Mouse (Mus musculus) lung, postnatal 4 days (tissue): ENCODE measurements at regions not wholly inside any gene's neighbourhood (a gene's known extent, or its start where the extent isn't known, plus 50 kb on each side); places are given as distances from the start of the nearest gene placed in this dataset.

ENCODE experiments used
- DNase-seq, 2 experiments: peaks; one replicate each; pipeline ENCODE4 v3.0.0; 2021

DNA sequence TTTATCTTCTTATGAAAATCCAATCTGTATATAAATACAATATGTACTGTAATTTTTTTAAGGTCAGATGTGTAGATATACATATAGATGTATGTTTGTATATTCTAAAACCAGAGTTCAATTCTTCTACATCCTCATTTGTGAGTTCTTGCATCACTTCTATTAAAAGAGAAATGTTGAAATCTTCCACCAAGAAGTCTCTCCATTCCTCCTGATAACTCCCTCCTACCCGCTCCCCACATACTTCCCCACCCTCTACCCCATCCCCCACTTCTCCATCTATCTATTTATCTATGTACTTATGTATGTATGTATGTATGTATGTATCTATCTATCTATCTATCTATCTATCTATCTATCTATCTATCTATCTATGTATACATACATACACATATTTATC, 285.3 kb downstream of the Lmo4 start:
- no peak for DNase-seq

DNA sequence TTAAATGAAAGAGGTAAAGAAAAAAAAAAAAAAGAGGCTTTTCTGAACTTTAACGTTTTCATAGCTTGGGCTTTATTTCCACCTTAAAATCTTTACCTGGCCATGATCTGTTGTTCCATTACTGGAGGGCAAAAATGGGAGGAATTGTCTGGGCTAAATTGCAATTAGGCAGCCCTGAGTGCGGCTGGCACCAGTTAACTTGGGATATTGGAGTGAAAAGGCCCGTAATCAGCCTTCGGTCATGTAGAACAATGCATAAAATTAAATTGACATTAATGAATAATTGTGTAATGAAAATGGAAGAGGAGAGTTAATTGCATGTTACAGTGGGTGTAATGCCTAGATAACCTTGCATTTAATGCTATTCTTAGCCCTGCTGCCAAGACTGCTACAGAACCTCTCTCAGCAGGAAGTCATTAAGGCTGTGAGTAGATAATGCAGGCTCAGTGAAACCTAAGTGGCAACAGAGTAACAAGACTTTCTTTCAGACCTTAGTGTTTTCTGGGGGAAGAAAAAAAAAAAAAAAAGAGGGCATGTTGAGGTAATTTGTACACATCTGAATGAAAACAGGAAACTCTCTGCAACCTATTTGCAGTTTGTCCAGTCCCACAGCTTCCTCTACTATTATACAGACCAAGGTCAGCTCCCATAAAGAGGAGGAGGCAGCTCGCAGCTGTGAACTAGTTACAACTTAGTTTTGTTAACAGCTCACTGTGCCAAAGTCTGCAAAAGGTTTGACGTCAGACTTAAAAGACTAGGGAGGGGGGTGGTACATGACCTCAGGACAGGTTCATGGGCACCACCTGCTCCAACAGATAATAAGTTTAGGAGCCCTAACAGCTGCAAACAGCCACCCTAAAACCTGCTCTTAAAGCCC, 290.4 kb downstream of the Lmo4 start:
- DNase-seq = no peak

DNA sequence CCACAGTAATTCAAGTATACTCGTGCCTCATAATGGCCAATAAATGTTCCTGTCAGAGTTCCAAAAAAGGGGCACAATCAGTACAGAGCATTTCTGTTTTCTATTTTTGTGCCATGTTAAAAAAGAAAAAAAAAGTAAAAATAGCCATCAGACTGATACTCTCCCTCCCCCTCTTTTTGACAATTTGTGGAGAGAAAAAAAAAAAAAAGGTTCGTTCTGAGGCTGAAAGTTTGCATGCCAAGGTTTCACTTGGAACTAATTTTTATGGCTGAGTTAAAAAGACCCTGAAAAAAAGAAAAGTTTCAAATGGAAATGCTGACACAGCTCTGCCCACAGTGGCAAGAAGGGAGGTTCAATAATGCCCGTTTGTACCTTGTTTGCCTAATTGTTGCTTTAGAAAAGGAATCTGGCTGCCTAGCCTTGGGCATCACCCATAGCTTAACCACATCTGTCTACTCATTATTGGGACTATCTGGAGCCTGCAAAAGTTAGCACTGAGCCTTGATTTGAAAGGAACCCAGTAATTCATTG, 291.9 kb downstream of the Lmo4 start:
- DNase-seq = no peak

- no peak for DNase-seq
Observed at GRCm38 (mm10) chr3:143912433-143912832, 292.6 kb downstream of the Lmo4 start.

- DNase-seq = no peak
Observed at GRCm38 (mm10) chr3:143909341-143909740, 295.7 kb downstream of the Lmo4 start.

GRCm38 (mm10) chr3:143903421-143903820, 301.6 kb downstream of the Lmo4 start:
- no peak for DNase-seq

DNA sequence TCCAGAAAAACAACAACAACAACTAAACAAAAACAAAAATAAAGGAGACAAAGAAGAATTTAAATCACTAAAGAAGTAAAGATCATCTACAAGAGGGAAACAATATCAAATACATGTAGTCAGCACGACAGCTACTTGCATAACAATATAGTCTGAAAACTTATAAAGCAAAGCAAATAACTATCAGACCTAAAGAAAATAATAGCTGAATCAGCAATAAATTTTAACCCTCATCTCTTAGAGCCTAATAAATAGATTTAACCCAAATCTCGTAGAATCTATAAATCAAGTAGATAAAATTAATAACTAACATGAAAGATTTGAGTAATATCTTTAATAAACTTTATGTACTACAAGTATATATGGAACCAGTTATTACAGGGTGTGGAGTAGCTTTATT, 324.2 kb downstream of the Lmo4 start:
- DNase-seq = no peak

GRCm38 (mm10) chr3:143873876-143874275, 331.1 kb downstream of the Lmo4 start:
- no peak for DNase-seq

DNA sequence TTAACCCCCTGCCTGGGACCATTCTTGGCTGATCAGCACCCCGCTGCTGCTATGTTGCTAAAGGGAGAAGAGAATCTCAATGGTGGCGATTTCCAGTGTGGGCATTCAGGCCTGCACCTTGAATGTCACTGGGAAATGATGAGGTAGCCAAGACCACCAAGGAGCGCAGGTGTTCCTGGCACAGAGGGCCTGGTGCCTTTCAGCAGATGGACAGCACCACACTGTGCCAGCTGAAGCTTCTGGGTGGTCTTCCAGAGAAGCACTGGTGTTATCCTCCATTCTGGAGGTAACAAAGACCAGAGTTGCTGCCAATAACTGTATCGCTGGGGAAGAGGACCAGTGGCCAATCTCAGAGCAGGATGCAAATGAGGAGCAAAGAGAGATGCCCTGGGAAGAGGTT, 338.5 kb downstream of the Lmo4 start:
- DNase-seq = no peak

- DNase-seq = no peak
Observed at GRCm38 (mm10) chr3:143865626-143866025, 339.4 kb downstream of the Lmo4 start.

GRCm38 (mm10) chr3:143864490-143864889, 340.5 kb downstream of the Lmo4 start:
- no peak for DNase-seq

- no peak for DNase-seq
Observed at GRCm38 (mm10) chr3:143862531-143862930, 342.5 kb downstream of the Lmo4 start.

GRCm38 (mm10) chr3:143861866-143862265, 343.2 kb downstream of the Lmo4 start:
- no peak for DNase-seq

- no peak for DNase-seq
Observed at GRCm38 (mm10) chr3:143835611-143836240, 369.3 kb downstream of the Lmo4 start.

DNA sequence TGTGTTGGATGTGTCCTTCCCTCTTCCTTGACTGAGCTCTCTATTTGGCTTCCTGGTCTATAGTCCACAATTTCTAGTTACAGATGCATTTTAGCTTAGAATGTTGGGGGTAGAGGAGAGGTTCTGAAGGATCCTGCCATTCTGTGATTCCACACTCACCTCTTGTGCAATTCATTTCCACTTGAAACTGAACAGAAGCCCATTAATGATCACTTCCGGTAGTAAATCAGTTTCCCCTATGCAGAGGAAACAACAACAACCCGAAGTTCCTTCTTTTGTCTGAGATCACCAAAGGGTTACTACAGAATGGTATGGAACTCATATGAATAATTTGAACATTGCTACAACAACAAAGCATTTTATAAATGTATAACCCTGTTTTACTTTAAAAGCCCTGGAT, 370.3 kb downstream of the Lmo4 start:
- DNase-seq = no peak

DNA sequence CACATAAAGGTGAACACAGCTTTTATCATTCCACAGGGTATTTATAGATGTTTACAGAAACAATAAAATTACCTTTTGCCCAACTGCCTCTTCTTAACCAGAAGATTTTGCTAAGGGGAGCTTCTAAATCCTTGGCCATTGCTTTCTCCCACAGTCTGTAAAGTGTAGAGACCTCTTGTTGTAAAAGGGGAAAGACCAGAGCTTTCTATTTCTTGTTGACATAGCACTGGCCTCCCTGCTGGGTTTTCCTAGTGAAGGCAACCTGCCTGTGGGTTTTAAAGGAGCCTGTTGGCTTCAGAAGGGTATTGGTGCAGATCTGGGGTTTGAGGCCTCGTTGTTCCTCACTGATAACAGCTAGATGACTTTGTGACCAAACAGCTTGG, 381.6 kb downstream of the Lmo4 start:
- no peak for DNase-seq

- DNase-seq = no peak
Observed at GRCm38 (mm10) chr3:143822564-143823394, 382.2 kb downstream of the Lmo4 start.

DNA sequence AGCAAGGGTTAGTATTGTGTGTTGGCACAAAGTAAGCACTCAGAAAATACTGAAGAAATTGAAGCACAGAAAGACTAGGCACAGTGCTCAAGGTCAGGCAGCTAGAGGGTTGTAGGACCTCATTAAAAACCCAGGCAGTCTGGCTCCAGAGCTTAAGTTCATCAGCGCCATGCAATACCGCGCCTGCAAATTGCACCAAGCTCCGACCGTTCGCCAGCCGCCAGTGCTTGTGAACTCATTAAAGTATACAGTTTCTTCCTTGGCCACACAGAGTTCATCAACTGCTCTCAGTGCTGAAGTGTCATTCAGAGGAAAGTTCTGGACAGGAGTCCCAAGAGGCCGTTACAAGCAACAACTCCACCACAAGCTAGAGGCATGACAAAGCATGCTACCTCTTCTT, 397.5 kb downstream of the Lmo4 start:
- peak in 1 of 2 experiments; percentile 27 for DNase-seq

- no peak for DNase-seq
Observed at GRCm38 (mm10) chr3:143806940-143807339, 398.1 kb downstream of the Lmo4 start.

DNA sequence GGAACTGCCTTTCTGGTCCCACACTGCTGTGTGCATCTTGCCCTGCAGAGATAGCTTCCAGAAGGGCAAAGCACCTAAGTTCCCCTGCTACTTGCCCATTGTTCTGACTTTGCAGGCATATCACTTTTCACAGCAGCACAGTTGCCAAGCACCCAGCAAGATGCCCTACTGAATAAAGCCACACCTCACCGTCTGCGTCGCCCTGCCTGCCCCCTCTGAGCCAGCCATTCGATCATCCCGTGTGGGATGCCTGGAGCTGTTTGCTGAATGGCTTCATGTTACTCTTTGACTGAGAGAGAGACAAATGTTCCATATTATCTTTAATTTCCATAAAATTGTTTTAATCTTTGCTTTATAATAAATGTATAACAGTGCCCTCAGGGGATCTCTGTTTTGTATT, 407.2 kb downstream of the Lmo4 start:
- DNase-seq = no peak

DNA sequence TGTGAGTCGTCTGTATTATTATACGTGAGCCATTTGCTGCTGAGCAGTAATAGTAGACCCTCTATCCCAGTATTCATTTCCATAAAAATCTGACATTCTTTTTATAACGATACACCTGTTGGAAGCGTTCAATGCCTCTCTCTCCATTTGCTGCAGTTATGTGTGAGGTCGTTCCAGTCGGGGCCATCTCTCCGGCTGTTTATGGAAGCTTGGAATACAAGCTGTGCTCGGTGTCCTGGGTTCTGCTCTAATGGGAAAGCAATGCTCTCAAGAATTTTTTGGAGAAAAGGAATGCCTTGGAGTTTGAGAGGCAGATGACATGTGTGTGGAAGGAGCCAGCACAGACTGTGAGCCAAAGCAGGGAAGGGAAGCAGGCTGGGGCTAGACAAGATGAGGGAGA, 414.1 kb downstream of the Lmo4 start:
- DNase-seq = no peak

GRCm38 (mm10) chr3:143789932-143790570, 415.0 kb downstream of the Lmo4 start:
- DNase-seq = no peak

DNA sequence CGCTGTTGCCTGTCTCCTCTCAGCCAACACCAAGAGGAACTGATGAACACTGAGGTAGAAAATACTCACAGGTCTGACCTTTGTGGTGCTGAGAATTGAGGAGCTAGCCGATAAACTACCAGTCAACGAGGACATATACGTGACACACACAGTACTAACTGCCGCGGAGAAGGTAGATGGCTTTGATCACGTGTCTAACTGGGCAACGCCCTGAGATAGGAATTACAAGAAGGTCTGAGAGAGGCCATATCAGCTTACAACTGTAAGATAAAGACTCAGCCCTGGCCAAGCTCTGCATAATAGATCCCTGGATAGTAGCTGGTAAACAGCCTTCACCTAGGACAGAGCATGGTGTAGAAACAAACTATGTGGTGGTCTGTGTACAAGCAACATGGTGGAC, 418.1 kb downstream of the Lmo4 start:
- DNase-seq = no peak
